Mouse (Mus musculus): ENCODE data around the gene Slc26a1. TPM values are rescaled to one million over a fixed set of nuclear protein-coding genes. Genes with fewer than 3 reads are reported as not detected.

Gene Slc26a1
- polyA plus RNA-seq, 1 experiment = 0.89 TPM

GRCm38 (mm10) chr5:108653341-108653740 is 22.0 kb downstream of the Slc26a1 start:
- TF ChIP-seq GATA1 (IDR thresholded peaks at IDR 0.05; ENCODE audit: low read length) = no peak

GRCm38 (mm10) chr5:108651823-108652222 is 23.5 kb downstream of the Slc26a1 start:
- TF ChIP-seq GATA1 (IDR thresholded peaks at IDR 0.05; ENCODE audit: low read length) = no peak

GRCm38 (mm10) chr5:108651136-108651720 is 24.1 kb downstream of the Slc26a1 start:
- no peak for TF ChIP-seq GATA1 (IDR thresholded peaks at IDR 0.05; ENCODE audit: low read length)

GRCm38 (mm10) chr5:108650341-108650740 is 25.0 kb downstream of the Slc26a1 start:
- TF ChIP-seq GATA1 (IDR thresholded peaks at IDR 0.05; ENCODE audit: low read length) = no peak

- TF ChIP-seq GATA1 (IDR thresholded peaks at IDR 0.05; ENCODE audit: low read length) = no peak
Measured at GRCm38 (mm10) chr5:108648937-108649576, 26.3 kb downstream of the Slc26a1 start.

- TF ChIP-seq GATA1 (IDR thresholded peaks at IDR 0.05; ENCODE audit: low read length) = no peak
Measured at GRCm38 (mm10) chr5:108647820-108648465, 27.4 kb downstream of the Slc26a1 start.

- no peak for TF ChIP-seq GATA1 (IDR thresholded peaks at IDR 0.05; ENCODE audit: low read length)
Measured at GRCm38 (mm10) chr5:108647311-108647710, 28.1 kb downstream of the Slc26a1 start.

- no peak for TF ChIP-seq GATA1 (IDR thresholded peaks at IDR 0.05; ENCODE audit: low read length)
Measured at GRCm38 (mm10) chr5:108646343-108646660, 29.1 kb downstream of the Slc26a1 start.

GRCm38 (mm10) chr5:108645651-108646342 is 29.6 kb downstream of the Slc26a1 start:
- TF ChIP-seq GATA1 (IDR thresholded peaks at IDR 0.05; ENCODE audit: low read length) = no peak

GRCm38 (mm10) chr5:108643674-108644073 is 31.7 kb downstream of the Slc26a1 start:
- TF ChIP-seq GATA1 (IDR thresholded peaks at IDR 0.05; ENCODE audit: low read length) = no peak

- no peak for TF ChIP-seq GATA1 (IDR thresholded peaks at IDR 0.05; ENCODE audit: low read length)
Measured at GRCm38 (mm10) chr5:108636172-108636571, 39.2 kb downstream of the Slc26a1 start.

GRCm38 (mm10) chr5:108633676-108634075 is 41.7 kb downstream of the Slc26a1 start:
- TF ChIP-seq GATA1 (IDR thresholded peaks at IDR 0.05; ENCODE audit: low read length) = no peak

- TF ChIP-seq GATA1 (IDR thresholded peaks at IDR 0.05; ENCODE audit: low read length) = no peak
Measured at GRCm38 (mm10) chr5:108629634-108630483, 45.5 kb downstream of the Slc26a1 start, which contains the start of the genes Gak and Tmem175. TSS of gene Gak (minus strand) at chr5:108629755. TSS of gene Tmem175 (plus strand) at chr5:108629770.

GRCm38 (mm10) chr5:108628891-108629633 is 46.3 kb downstream of the Slc26a1 start:
- no peak for TF ChIP-seq GATA1 (IDR thresholded peaks at IDR 0.05; ENCODE audit: low read length)
